Mouse (Mus musculus) bone marrow macrophage, adult 2 months (primary cell): ENCODE measurements around the gene Lmbr1.

ENCODE experiments used
- CTCF ChIP-seq: IDR thresholded peaks from 2 replicates; pipeline ENCODE4 v1.5.1; 2012; ENCODE audit warnings: low read depth, mild to moderate bottlenecking, low read length, moderate library complexity
- POLR2A ChIP-seq: IDR thresholded peaks from 2 replicates; pipeline ENCODE4 v1.6.1; 2012; ENCODE audit warnings: mild to moderate bottlenecking, low read depth, low read length, borderline replicate concordance

DNA sequence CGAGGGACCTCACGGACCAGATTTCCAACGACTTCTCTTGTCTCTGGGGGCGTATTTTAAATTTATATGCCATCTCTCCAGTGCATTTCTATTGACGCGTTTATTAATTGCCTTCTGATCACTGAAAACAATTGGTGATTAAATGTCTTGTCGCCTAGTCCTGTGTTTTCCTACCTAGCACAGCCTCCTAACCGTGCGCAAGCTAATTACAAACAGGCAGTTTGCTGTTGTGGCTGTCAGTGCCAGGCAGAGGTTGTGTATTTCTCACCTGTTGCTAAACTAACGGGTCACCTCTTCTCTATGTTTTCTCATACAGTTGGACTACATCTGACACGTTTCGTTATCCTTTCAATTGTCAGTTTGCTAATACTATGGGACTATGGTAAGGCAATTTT is 181.9 kb downstream of the Lmbr1 start:
- TF ChIP-seq CTCF: no peak
- no peak for TF ChIP-seq POLR2A
